Mouse (Mus musculus) CH12.LX (cell line): ENCODE measurements around the gene Traf5. TPM values are rescaled to one million over a fixed set of nuclear protein-coding genes. Genes with fewer than 3 reads are reported as not detected.

Experiments
- DNase-seq: peaks from one replicate; pipeline ENCODE4 v3.0.0-alpha.2; 2013; ENCODE audit errors: extremely low read depth
- H3K27ac ChIP-seq: 2 replicates; pipeline ENCODE4 v1.5.1; 2012; ENCODE audit warnings: low read depth, mild to moderate bottlenecking, control low read depth, moderate library complexity; ENCODE audit not compliant: insufficient read depth
- H3K27me3 ChIP-seq: replicated peaks from 2 replicates; pipeline ENCODE3; 2012; ENCODE audit warnings: inconsistent platforms
- H3K36me3 ChIP-seq, 2 experiments: replicated peaks in 1 of 2; 2 replicates each; pipeline versions ENCODE3 to v1.6.1; 2012; ENCODE audit warnings: inconsistent platforms in 1 of 2, low read length in 1 of 2, mild to moderate bottlenecking in 1 of 2, mixed read lengths in 1 of 2, moderate library complexity in 1 of 2; ENCODE audit not compliant: control insufficient read depth in 1 of 2, insufficient read depth in 1 of 2
- H3K4me1 ChIP-seq, 2 experiments: 2 replicates each; pipeline ENCODE4 v1.6.1; 2012; ENCODE audit warnings: inconsistent platforms in 1 of 2, moderate library complexity in 1 of 2; ENCODE audit not compliant: insufficient read depth in 2 of 2, control insufficient read depth in 1 of 2
- H3K4me2 ChIP-seq: 2 replicates; pipeline ENCODE4 v1.6.1; 2012; ENCODE audit warnings: low read depth, mild to moderate bottlenecking, control low read depth; ENCODE audit not compliant: poor library complexity, insufficient read depth, severe bottlenecking
- H3K4me3 ChIP-seq, 3 experiments: fragments of 150-350 bp in 1 of 3; sonication (generic) in 1 of 3; replicated peaks in 1 of 3; 2 replicates each; pipeline versions ENCODE3 to v1.5.1; 2011 to 2012; ENCODE audit warnings: low read depth in 2 of 3, low read length in 2 of 3, mild to moderate bottlenecking in 2 of 3, moderate library complexity in 2 of 3, control low read depth in 1 of 3, improper control_type of control experiment in 1 of 3, inconsistent platforms in 1 of 3, mixed read lengths in 1 of 3; ENCODE audit not compliant: poor library complexity in 1 of 3
- H3K79me2 ChIP-seq: replicated peaks from 2 replicates; pipeline ENCODE4 v1.6.1; 2012; ENCODE audit warnings: mild to moderate bottlenecking, moderate library complexity; ENCODE audit not compliant: control insufficient read depth, poor library complexity, insufficient read depth, severe bottlenecking; ENCODE audit errors: extremely low read depth
- H3K9ac ChIP-seq: 2 replicates; pipeline ENCODE4 v1.6.1; 2012; ENCODE audit warnings: low read depth, mild to moderate bottlenecking, control low read depth, moderate library complexity; ENCODE audit not compliant: insufficient read depth
- H3K9me3 ChIP-seq: replicated peaks from 2 replicates; pipeline ENCODE3; 2012; ENCODE audit warnings: low read length, inconsistent platforms, mixed read lengths
- BHLHE40 ChIP-seq: IDR thresholded peaks from 2 replicates; pipeline ENCODE4 v1.6.1; 2011; ENCODE audit warnings: mild to moderate bottlenecking, low read depth, low read length, improper control_type of control experiment
- CHD2 ChIP-seq: IDR thresholded peaks from 2 replicates; pipeline ENCODE4 v1.6.1; 2011; ENCODE audit warnings: low read length, improper control_type of control experiment
- ELF1 ChIP-seq: IDR thresholded peaks from 2 replicates; pipeline ENCODE4 v1.6.1; 2014; ENCODE audit warnings: low read depth, mild to moderate bottlenecking, inconsistent platforms, low read length, improper control_type of control experiment
- EP300 ChIP-seq: IDR thresholded peaks from 2 replicates; pipeline ENCODE4 v1.6.1; 2011; ENCODE audit warnings: low read length, improper control_type of control experiment
- HCFC1 ChIP-seq: IDR thresholded peaks from 2 replicates; pipeline ENCODE4 v1.6.1; 2012; ENCODE audit warnings: low read depth, mild to moderate bottlenecking, inconsistent platforms, low read length, improper control_type of control experiment
- IRF4 ChIP-seq: IDR thresholded peaks from 2 replicates; pipeline ENCODE4 v1.6.1; 2014; ENCODE audit warnings: low read depth, mild to moderate bottlenecking, inconsistent platforms, low read length, improper control_type of control experiment
- JUN ChIP-seq: IDR thresholded peaks from 2 replicates; pipeline ENCODE4 v1.6.1; 2011; ENCODE audit warnings: low read depth, mild to moderate bottlenecking, low read length, improper control_type of control experiment, moderate library complexity; ENCODE audit not compliant: insufficient read depth
- MAFK ChIP-seq: IDR thresholded peaks from 2 replicates; pipeline ENCODE4 v1.6.1; 2011; ENCODE audit warnings: low read length, improper control_type of control experiment; ENCODE audit not compliant: insufficient replicate concordance
- MAX ChIP-seq: IDR thresholded peaks from 2 replicates; pipeline ENCODE4 v1.6.1; 2011; ENCODE audit warnings: low read length, improper control_type of control experiment
- MAZ ChIP-seq: IDR thresholded peaks from 2 replicates; pipeline ENCODE4 v1.6.1; 2012; ENCODE audit warnings: low read depth, mild to moderate bottlenecking, inconsistent platforms, low read length, improper control_type of control experiment, moderate library complexity
- NELFE ChIP-seq: IDR thresholded peaks from 2 replicates; pipeline ENCODE4 v1.6.1; 2011; ENCODE audit warnings: low read depth, low read length, improper control_type of control experiment
- POLR2AphosphoS2 ChIP-seq: IDR thresholded peaks from 2 replicates; pipeline ENCODE4 v1.6.1; 2011; ENCODE audit warnings: low read depth, low read length, improper control_type of control experiment
- RCOR1 ChIP-seq: conservative IDR thresholded peaks from 2 replicates; pipeline ENCODE4 v1.6.1; 2012; ENCODE audit warnings: low read depth, mild to moderate bottlenecking, inconsistent platforms, low read length, improper control_type of control experiment
- SIN3A ChIP-seq: IDR thresholded peaks from 2 replicates; pipeline ENCODE4 v1.6.1; 2012; ENCODE audit warnings: low read length, improper control_type of control experiment, inconsistent platforms
- TBP ChIP-seq: conservative IDR thresholded peaks from 2 replicates; pipeline ENCODE4 v1.6.1; 2011; ENCODE audit warnings: low read depth, low read length, improper control_type of control experiment
- UBTF ChIP-seq: IDR thresholded peaks from 2 replicates; pipeline ENCODE4 v1.6.1; 2012; ENCODE audit warnings: low read depth, mild to moderate bottlenecking, inconsistent platforms, low read length, improper control_type of control experiment, moderate library complexity
- USF1 ChIP-seq: IDR thresholded peaks from 2 replicates; pipeline ENCODE4 v1.6.1; 2014; ENCODE audit warnings: low read depth, mild to moderate bottlenecking, inconsistent platforms, low read length, improper control_type of control experiment
- ZC3H11A ChIP-seq: IDR thresholded peaks from 2 replicates; pipeline ENCODE4 v1.6.1; 2012; ENCODE audit warnings: low read depth, mild to moderate bottlenecking, inconsistent platforms, low read length, improper control_type of control experiment
- ZKSCAN1 ChIP-seq: IDR thresholded peaks from 2 replicates; pipeline ENCODE4 v1.6.1; 2012; ENCODE audit warnings: low read depth, inconsistent platforms, low read length, improper control_type of control experiment, borderline replicate concordance
- ZMIZ1 ChIP-seq: IDR thresholded peaks from 2 replicates; pipeline ENCODE4 v1.6.1; 2012; ENCODE audit warnings: low read depth, mild to moderate bottlenecking, inconsistent platforms, low read length, improper control_type of control experiment
- ZNF384 ChIP-seq: IDR thresholded peaks from 2 replicates; pipeline ENCODE4 v1.6.1; 2012; ENCODE audit warnings: low read depth, low read length, improper control_type of control experiment, inconsistent platforms
- dilution Hi-C: fragments of 300-500 bp; cut with MboI; formaldehyde crosslinking; loops from 2 replicates; pipeline ENCODE4 v1.14.3; 2020; ENCODE audit warnings: low sequenced_read_pairs; ENCODE audit not compliant: extremely low pct_unique_long_range_greater_than_20kb, extremely low pct_ligation_motif_present
- in situ Hi-C: fragments of 300-500 bp; cut with MboI; formaldehyde crosslinking; loops from 3 replicates; pipeline ENCODE4 v1.14.3; 2019; ENCODE audit warnings: low sequenced_read_pairs, low pct_ligation_motif_present, low pct_unique_long_range_greater_than_20kb, mixed read lengths
- polyA plus RNA-seq: library from polyadenylated mRNA; unstranded; fragments of >175 nt; gene quantifications from 2 replicates; pipeline ENCODE4 v1.2.1, GENCODE M21; 2012; ENCODE audit warnings: low read depth; ENCODE audit not compliant: insufficient read length
- total RNA-seq, 2 experiments: library from RNA; depleted of rRNA; stranded (reverse); fragments of 300-350 nt in 1 of 2; fragments of >200 nt in 1 of 2; gene quantifications; 2 replicates each; pipeline ENCODE4 v1.2.3; 2012 to 2014

Gene Traf5
- total and polyA plus RNA-seq, 3 experiments = 21.3 to 38.7 (median 32.3) TPM

- in situ Hi-C loops = no loop called here
- H3K4me3 ChIP-seq = no peak overlapping the region
- peaks cover 0 to 4% of the 10 kb centered on the region in 2 experiments; a peak in 1 of 4 replicates for H3K4me1 ChIP-seq
- H3K4me2 ChIP-seq = no peak overlapping the region
- peaks cover 37 to 70% of the 10 kb centered on the region in 2 experiments for H3K36me3 ChIP-seq
- no peaks in the 10 kb centered on the region for H3K79me2 ChIP-seq
- TF ChIP-seq ELF1 (no peak), MAFK (no peak), CHD2 (no peak), SIN3A (no peak)
- DNase-seq = peak; percentile 45
- dilution Hi-C loops = no loop called here
- H3K27me3 ChIP-seq = no peaks in the 10 kb centered on the region
- no peak overlapping the region for H3K27ac ChIP-seq
- H3K9me3 ChIP-seq = peaks cover 11% of the 10 kb centered on the region
- H3K9ac ChIP-seq = no peak overlapping the region
Measured at GRCm38 (mm10) chr1:191999022-191999421, 93.3 kb downstream of the Traf5 start.

DNA sequence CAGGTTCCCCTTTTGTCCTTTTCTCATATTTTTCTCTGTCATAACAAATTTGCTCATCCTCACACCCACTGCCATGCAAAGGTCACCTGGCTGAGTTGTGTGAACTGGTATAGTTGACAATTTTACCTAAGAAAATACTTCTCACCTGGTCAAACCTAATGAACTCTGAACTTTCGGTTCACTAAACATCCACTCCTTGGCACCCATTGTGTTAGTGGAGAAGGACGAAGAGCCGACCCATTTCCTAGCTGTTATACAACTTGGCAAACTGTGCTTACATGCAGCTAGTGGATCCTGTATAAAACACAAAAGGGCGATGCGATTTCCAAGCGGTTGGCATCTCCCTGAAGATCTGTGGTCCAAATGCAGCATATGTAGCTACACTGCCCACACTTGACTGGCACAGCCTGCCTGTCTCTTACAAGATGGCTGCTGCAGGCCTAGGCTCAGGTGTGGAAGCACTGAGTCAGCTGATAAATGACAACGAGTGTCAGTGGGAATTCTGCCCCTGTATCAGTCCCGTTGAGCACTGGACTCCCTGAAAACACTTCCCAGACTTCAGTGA is 95.7 kb downstream of the Traf5 start:
- Histone ChIP-seq H3K36me3 (peaks cover 37 to 75% of the 10 kb centered on the region in 2 experiments), H3K79me2 (no peaks in the 10 kb centered on the region), H3K4me1 (peaks cover 0 to 6% of the 10 kb centered on the region in 2 experiments; a peak in 1 of 4 replicates), H3K27ac (no peak overlapping the region), H3K27me3 (no peaks in the 10 kb centered on the region), H3K9me3 (peaks cover 11% of the 10 kb centered on the region), H3K9ac (no peak overlapping the region), H3K4me3 (no peak overlapping the region), H3K4me2 (no peak overlapping the region)
- in situ Hi-C loops = no loop called here
- dilution Hi-C loops = no loop called here
- DNase-seq = no peak
- no peak for TF ChIP-seq USF1
- TF ChIP-seq ZMIZ1 = no peak
- TF ChIP-seq HCFC1 = no peak
- no peak for TF ChIP-seq MAZ
- TF ChIP-seq JUN = no peak
- TF ChIP-seq MAX = no peak
- TF ChIP-seq ZC3H11A = no peak
- no peak for TF ChIP-seq IRF4
- TF ChIP-seq TBP = no peak
- TF ChIP-seq RCOR1 = no peak

- H3K4me2 ChIP-seq = no peak overlapping the region
- peaks cover 0 to 8% of the 10 kb centered on the region in 2 experiments; a peak in 1 of 4 replicates for H3K4me1 ChIP-seq
- no peak overlapping the region for H3K27ac ChIP-seq
- in situ Hi-C loops = no loop called here
- H3K79me2 ChIP-seq = no peaks in the 10 kb centered on the region
- dilution Hi-C loops = no loop called here
- H3K4me3 ChIP-seq = no peak overlapping the region
- peaks cover 37 to 69% of the 10 kb centered on the region in 2 experiments for H3K36me3 ChIP-seq
- no peak for DNase-seq
- no peak overlapping the region for H3K9ac ChIP-seq
- H3K27me3 ChIP-seq = no peaks in the 10 kb centered on the region
- TF ChIP-seq ELF1 (no peak), RCOR1 (no peak), EP300 (no peak), ZMIZ1 (no peak), SIN3A (no peak), HCFC1 (no peak), ZKSCAN1 (no peak), UBTF (no peak), ZNF384 (no peak), NELFE (no peak), BHLHE40 (no peak), IRF4 (no peak), POLR2AphosphoS2 (no peak)
- H3K9me3 ChIP-seq = peaks cover 11% of the 10 kb centered on the region
Measured at GRCm38 (mm10) chr1:191995916-191996315, 96.4 kb downstream of the Traf5 start.
